Mouse (Mus musculus): ENCODE measurements around the gene Nrcam. TPM values are rescaled to one million over a fixed set of nuclear protein-coding genes. Genes with fewer than 3 reads are reported as not detected.

Nrcam gene
- polyA plus RNA-seq, 1 experiment from 2014 or later: 0.94 TPM

Other genes starting within 250 kb of the Nrcam start
- 23.1 and 23.2 TPM in 2 replicates for gene Dnajb9, start 118.6 kb upstream of the Nrcam start, polyA plus RNA-seq (2016; fragmentation: Nextera tagmentation; extraction: Ambion mirVana)
- gene Pnpla8, start 107.5 kb upstream of the Nrcam start, polyA plus RNA-seq (2016; fragmentation: Nextera tagmentation; extraction: Ambion mirVana): 48.8 and 53.7 TPM in 2 replicates

All from heart, embryonic 10.5 days (tissue).